ENCODE assay signal across 23 mouse cellular contexts in the genomic region with DNA sequence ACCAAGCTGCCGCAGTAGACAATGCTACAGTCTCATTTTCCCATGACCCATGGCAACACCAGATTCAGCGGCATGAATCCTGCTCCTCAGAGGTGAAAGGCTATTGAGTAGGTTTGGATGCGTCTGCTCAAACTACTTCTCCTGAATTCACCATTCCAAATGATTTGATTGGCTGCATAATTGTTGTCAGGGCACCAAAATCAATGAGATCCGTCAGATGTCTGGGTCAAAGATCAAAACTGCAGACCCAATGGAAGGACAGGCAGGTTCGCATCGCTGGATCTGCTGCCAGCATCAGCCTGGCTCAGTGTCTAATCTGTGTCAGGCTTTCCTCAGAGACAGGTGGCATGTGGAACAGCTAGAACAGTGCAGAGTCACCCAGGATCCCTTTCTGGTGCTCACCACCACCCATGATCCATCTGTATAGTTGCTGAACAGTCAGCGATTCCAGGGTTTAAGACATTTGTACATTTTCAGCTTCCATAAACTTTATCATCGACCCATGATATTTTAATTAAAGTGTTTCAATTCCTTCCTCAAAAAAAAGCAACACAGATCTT. TPM values are rescaled to one million over a fixed set of nuclear protein-coding genes. Genes with fewer than 3 reads are reported as not detected.
A peak's percentile ranks its signal among the peaks of the same experiment; 100 is the strongest.
DNase-seq lines count a peak whose midpoint lies in the region; ATAC-seq and TF ChIP-seq lines count a peak whose summit lies in the region.
"Had no signal": no experiment of that assay in that cellular context is flagged by ENCODE, and none has a peak within 500 bp of the region (broad histone marks: within the 10 kb centered on the region; RNA-seq: fewer than 3 reads in every experiment).

No protein-coding gene starts in this region.

- TF ChIP-seq CTCF in layer of hippocampus, adult 2 months (conservative IDR thresholded peaks at IDR 0.05) = no peak

- DNase-seq in frontal cortex, postnatal 25 days (ENCODE audit: low spot score in 2 of 2) = no peak
- peak; percentile 41 to 47 for DNase-seq in layer of hippocampus, adult 2 months (ENCODE audit: low spot score in 2 of 2)
- DNase-seq in layer of hippocampus, postnatal 10 days (ENCODE audit: low spot score in 2 of 2) = no peak
- peak; percentile 20 for DNase-seq in right cerebral cortex, adult 18-20 months
- no peak for DNase-seq in right cerebral cortex, postnatal 4 days
- DNase-seq in left cerebral cortex, adult 18-20 months (ENCODE audit: low spot score in 2 of 2) = no peak
- DNase-seq: adrenal gland, adult 8-10 months; adrenal gland, postnatal 25 days; cerebellum, adult 18-20 months; cerebellum, adult 9-10 months; cerebellum, postnatal 25 days; forebrain, postnatal 0 days; gastrocnemius, adult 2 months; gastrocnemius, postnatal 14 days; heart, adult 11 months; heart, postnatal 10 days; heart, postnatal 4 days had no signal

- ATAC-seq in frontal cortex, adult (ENCODE audit: low TSS enrichment) = peak; percentile 64
- ATAC-seq: activated CD4-positive, CD25-positive, alpha-beta regulatory T cell, adult 4 months; forebrain, embryonic 14.5 days; hindbrain, postnatal 0 days had no signal

- H3K4me3 ChIP-seq in layer of hippocampus, adult 2 months = no peak overlapping the region
- H3K4me3 ChIP-seq: embryonic facial prominence, embryonic 12.5 days; embryonic facial prominence, embryonic 15.5 days; gastrocnemius, adult 2 months had no signal

- peak overlapping the region; percentile 79; the same call in 1 of the 2 replicates for H3K27ac ChIP-seq in layer of hippocampus, adult 2 months
- H3K27ac ChIP-seq: embryonic facial prominence, embryonic 12.5 days had no signal

RNA-seq across cellular contexts. Expression of a gene that starts 27.1 kb away (rescaled TPM):
- 10 to 100 TPM; 40.4 to 41.8 TPM for total RNA-seq in layer of hippocampus, adult 2 months (2021)
- total RNA-seq in layer of hippocampus, postnatal 10 days (2021) = 100 to 1,000 TPM in 1 of 2 experiments, 10 to 100 TPM in 1; 98.5 to 104 TPM
- total RNA-seq in left cerebral cortex, adult 18-20 months (2021) = 10 to 100 TPM; 29.8 to 35.4 TPM

Comparison
In these comparisons a context has a peak if more than half of its experiments do, and no peak if none do; other contexts are left out.
1. DNase-seq: peak in layer of hippocampus, adult 2 months (2 of 2) and right cerebral cortex, adult 18-20 months (single experiment); none in frontal cortex, postnatal 25 days (0 of 2), layer of hippocampus, postnatal 10 days (0 of 2), right cerebral cortex, postnatal 4 days (single experiment) and left cerebral cortex, adult 18-20 months (0 of 2).